Mouse (Mus musculus) small intestine, adult 2 months (tissue): ENCODE results near the gene Cdk12. TPM values are rescaled to one million over a fixed set of nuclear protein-coding genes. Genes with fewer than 3 reads are reported as not detected.
"Not testable (repeated sequence)": the region's sequence is repeated elsewhere in the genome, so short reads cannot be mapped to it uniquely, and the experiment has no call there.

Experiments used
- H3K27ac ChIP-seq: fragments of 200-500 bp; 2 replicates; pipeline ENCODE4 v1.5.1; 2012; ENCODE audit warnings: low read depth, low read length, control low read depth, inconsistent platforms; ENCODE audit not compliant: insufficient read depth
- H3K27me3 ChIP-seq: fragments of 200-500 bp; 2 replicates; pipeline ENCODE4 v1.6.1; 2012; ENCODE audit warnings: mild to moderate bottlenecking, moderate library complexity, low read length, inconsistent platforms; ENCODE audit not compliant: control insufficient read depth, insufficient read depth
- H3K36me3 ChIP-seq: fragments of 200-500 bp; 2 replicates; pipeline ENCODE4 v1.6.1; 2012; ENCODE audit warnings: mild to moderate bottlenecking, low read length, control low read depth, inconsistent platforms; ENCODE audit not compliant: control insufficient read depth, insufficient read depth
- H3K4me1 ChIP-seq: fragments of 200-500 bp; 2 replicates; pipeline ENCODE4 v1.6.1; 2012; ENCODE audit warnings: low read length, inconsistent platforms, mixed read lengths; ENCODE audit not compliant: control insufficient read depth, insufficient read depth, insufficient read length
- H3K4me3 ChIP-seq: fragments of 200-500 bp; 2 replicates; pipeline ENCODE4 v1.5.1; 2012; ENCODE audit warnings: low read depth, mild to moderate bottlenecking, control low read depth, inconsistent platforms, low read length, moderate library complexity
- CTCF ChIP-seq: fragments of 200-500 bp; IDR thresholded peaks from 2 replicates; pipeline ENCODE4 v1.5.1; 2012; ENCODE audit warnings: low read depth, mild to moderate bottlenecking, control low read depth, inconsistent platforms, low read length, moderate library complexity, mixed read lengths; ENCODE audit not compliant: insufficient replicate concordance, insufficient read length; ENCODE audit errors: extremely low read depth
- POLR2A ChIP-seq: fragments of 200-500 bp; IDR thresholded peaks from 2 replicates; pipeline ENCODE4 v1.6.1; 2012; ENCODE audit warnings: low read depth, mild to moderate bottlenecking, control low read depth, inconsistent platforms, low read length, moderate library complexity
- WGBS: fragments of 180-500 bp; shearing (Covaris S2); methylation state at CpG from one replicate; pipeline ENCODE4 v1.1.7; 2018; 5-methylcytosine and 5-hydroxymethylcytosine counted together
- polyA plus RNA-seq: library from polyadenylated mRNA; depleted of rRNA; stranded (reverse); fragments of >200 nt; gene quantifications from 2 replicates; pipeline ENCODE4 v1.2.3, GENCODE M21; 2012; rRNA removed

Gene Cdk12
- 3.6 and 8.1 TPM in 2 replicates for polyA plus RNA-seq

GRCm38 (mm10) chr11:98202641-98203350, at the start of gene Cdk12:
Gene Cdk12, plus strand, starts transcription at chr11:98203059.
- H3K27me3 ChIP-seq, result no peaks in the 10 kb centered on the region
- H3K4me3 ChIP-seq, result peak within 1 kb of the TSS; percentile 75
- WGBS, result under 1% methylated on average over 56 of the region's 63 CpGs
- TF ChIP-seq CTCF (no peak), POLR2A (peak; percentile 90)
- peaks cover 3% of the 10 kb centered on the region; the same call in 1 of the 2 replicates for H3K4me1 ChIP-seq
- H3K27ac ChIP-seq, result peak within 1 kb of the TSS; percentile 92
- 0 out of 2 replicates have a peak, but pooled peaks cover 1% of the 10 kb centered on the region for H3K36me3 ChIP-seq

- H3K27me3 ChIP-seq, result no peaks in the 10 kb centered on the region
- peaks cover 42% of the 10 kb centered on the region for H3K36me3 ChIP-seq
- H3K4me3 ChIP-seq, result no peak overlapping the region
- H3K27ac ChIP-seq, result no peak overlapping the region
- H3K4me1 ChIP-seq, result no peaks in the 10 kb centered on the region
- 77% methylated on average over 6 of the region's 6 CpGs for WGBS
- no peak for TF ChIP-seq CTCF
- TF ChIP-seq POLR2A, result no peak
Measured at GRCm38 (mm10) chr11:98155094-98155493, 47.8 kb upstream of the Cdk12 start.

- Histone ChIP-seq H3K27me3 (no peaks in the 10 kb centered on the region), H3K27ac (no peak overlapping the region), H3K4me1 (no peaks in the 10 kb centered on the region), H3K4me3 (no peak overlapping the region), H3K36me3 (peaks cover 61% of the 10 kb centered on the region)
- TF ChIP-seq POLR2A (no peak), CTCF (no peak)
- 57% methylated on average over 1 of the region's 1 CpGs for WGBS
Measured at GRCm38 (mm10) chr11:98168400-98168799, 34.5 kb upstream of the Cdk12 start.

- 78% methylated on average over 3 of the region's 3 CpGs for WGBS
- H3K27me3 ChIP-seq, H3K27ac ChIP-seq, H3K4me3 ChIP-seq, H3K4me1 ChIP-seq: not testable (repeated sequence)
- peaks cover 43% of the 10 kb centered on the region for H3K36me3 ChIP-seq
Measured at GRCm38 (mm10) chr11:98182149-98182548, 20.7 kb upstream of the Cdk12 start.

- Histone ChIP-seq H3K27ac (peak overlapping the region; percentile 37; the same call in 1 of the 2 replicates), H3K4me3 (no peak overlapping the region; the same call in 1 of the 2 replicates)
Measured at GRCm38 (mm10) chr11:98187640-98188395, 15.0 kb upstream of the Cdk12 start.

GRCm38 (mm10) chr11:98190820-98191219, 12.0 kb upstream of the Cdk12 start:
- WGBS, result 64% methylated on average over 5 of the region's 5 CpGs
- no peak overlapping the region for H3K27ac ChIP-seq
- peaks cover 8% of the 10 kb centered on the region; the same call in 1 of the 2 replicates for H3K4me1 ChIP-seq
- peaks cover 19% of the 10 kb centered on the region; the same call in 1 of the 2 replicates for H3K36me3 ChIP-seq
- no peaks in the 10 kb centered on the region for H3K27me3 ChIP-seq
- no peak for TF ChIP-seq POLR2A
- no peak for TF ChIP-seq CTCF
- no peak overlapping the region for H3K4me3 ChIP-seq

More at GRCm38 (mm10) chr11:98187640-98188395, 15.0 kb upstream of the Cdk12 start:
- no peaks in the 10 kb centered on the region for H3K27me3 ChIP-seq
- 35% methylated on average over 9 of the region's 9 CpGs for WGBS
- H3K36me3 ChIP-seq, result peaks cover 26% of the 10 kb centered on the region
- TF ChIP-seq CTCF (no peak), POLR2A (no peak)
- peaks cover 8% of the 10 kb centered on the region; the same call in 1 of the 2 replicates for H3K4me1 ChIP-seq
